Mouse (Mus musculus): Measurements from ENCODE around the gene Dock3. TPM values are rescaled to one million over a fixed set of nuclear protein-coding genes. Genes with fewer than 3 reads are reported as not detected.

Dock3 gene
- polyA plus RNA-seq, 2 experiments: 0.11 TPM; not detected in 1

- no peak overlapping the region for H3K9ac ChIP-seq (replicated peaks)
- H3K9me3 ChIP-seq (ENCODE audit: control insufficient read depth, low read length): no peaks in the 10 kb centered on the region
- ATAC-seq (ENCODE audit: insufficient read depth) (no peak), DNase-seq (ENCODE audit: low read depth in 3 of 3, low spot score in 3 of 3) (no peak)
- no peaks in the 10 kb centered on the region for H3K27me3 ChIP-seq (ENCODE audit: control insufficient read depth, insufficient read depth, low read length)
- H3K36me3 ChIP-seq (replicated peaks; ENCODE audit: control insufficient read depth, insufficient read depth, low read depth): no peaks in the 10 kb centered on the region
- TF ChIP-seq EP300 (IDR thresholded peaks at IDR 0.05; ENCODE audit: low read depth) (no peak), CTCF (IDR thresholded peaks at IDR 0.05; ENCODE audit: low read depth) (no peak)
- no peak overlapping the region for H3K4me3 ChIP-seq (ENCODE audit: insufficient read depth in 1 of 2, low read depth in 2 of 2, low read length in 2 of 2)
- H3K27ac ChIP-seq: no peak overlapping the region
- 52% methylated on average over 1 of the region's 1 CpGs for WGBS (ENCODE audit: insufficient replicate concordance)
- H3K4me2 ChIP-seq (ENCODE audit: low read depth): no peak overlapping the region
- H3K4me1 ChIP-seq (replicated peaks; ENCODE audit: control insufficient read depth in 2 of 2, insufficient read depth in 2 of 2, low read length in 1 of 2): no peaks in the 10 kb centered on the region
Observed at GRCm38 (mm10) chr9:106898901-106899300, 332.8 kb downstream of the Dock3 start.

GRCm38 (mm10) chr9:106893327-106893726 lies 338.4 kb downstream of the Dock3 start:
- Histone ChIP-seq H3K9ac (replicated peaks) (no peak overlapping the region), H3K27me3 (ENCODE audit: control insufficient read depth, insufficient read depth, low read length) (no peaks in the 10 kb centered on the region), H3K27ac (no peak overlapping the region), H3K4me3 (ENCODE audit: insufficient read depth in 1 of 2, low read depth in 2 of 2, low read length in 2 of 2) (peak overlapping the region in 1 of 2 experiments; percentile 4; a peak in 2 of 4 replicates), H3K4me1 (replicated peaks; ENCODE audit: control insufficient read depth in 2 of 2, insufficient read depth in 2 of 2, low read length in 1 of 2) (peaks cover 10 to 17% of the 10 kb centered on the region in 2 experiments), H3K4me2 (ENCODE audit: low read depth) (peak overlapping the region; percentile 99), H3K36me3 (replicated peaks; ENCODE audit: control insufficient read depth, insufficient read depth, low read depth) (peaks cover 23% of the 10 kb centered on the region), H3K9me3 (ENCODE audit: control insufficient read depth, low read length) (no peaks in the 10 kb centered on the region)
- 62% methylated on average over 3 of the region's 3 CpGs for WGBS (ENCODE audit: insufficient replicate concordance)
- ATAC-seq (ENCODE audit: insufficient read depth) (no peak), DNase-seq (ENCODE audit: low read depth in 3 of 3, low spot score in 3 of 3) (no peak)
- TF ChIP-seq CTCF (IDR thresholded peaks at IDR 0.05; ENCODE audit: low read depth) (no peak), EP300 (IDR thresholded peaks at IDR 0.05; ENCODE audit: low read depth) (no peak)

- Histone ChIP-seq H3K4me3 (ENCODE audit: insufficient read depth in 1 of 2, low read depth in 2 of 2, low read length in 2 of 2) (peak overlapping the region; percentile 84 to 86), H3K4me2 (ENCODE audit: low read depth) (peak overlapping the region; percentile 99), H3K27me3 (ENCODE audit: control insufficient read depth, insufficient read depth, low read length) (no peaks in the 10 kb centered on the region), H3K9me3 (ENCODE audit: control insufficient read depth, low read length) (no peaks in the 10 kb centered on the region), H3K9ac (replicated peaks) (peak overlapping the region; percentile 85), H3K27ac (peak overlapping the region; percentile 83), H3K4me1 (replicated peaks; ENCODE audit: control insufficient read depth in 2 of 2, insufficient read depth in 2 of 2, low read length in 1 of 2) (peaks cover 10 to 24% of the 10 kb centered on the region in 2 experiments), H3K36me3 (replicated peaks; ENCODE audit: control insufficient read depth, insufficient read depth, low read depth) (peaks cover 28% of the 10 kb centered on the region)
- WGBS (ENCODE audit: insufficient replicate concordance): 2% methylated on average over 9 of the region's 9 CpGs
- no peak for DNase-seq (ENCODE audit: low read depth in 3 of 3, low spot score in 3 of 3)
- no peak for TF ChIP-seq EP300 (IDR thresholded peaks at IDR 0.05; ENCODE audit: low read depth)
- TF ChIP-seq CTCF (IDR thresholded peaks at IDR 0.05; ENCODE audit: low read depth): no peak
- ATAC-seq (ENCODE audit: insufficient read depth): no peak
Observed at GRCm38 (mm10) chr9:106892552-106892875, 339.2 kb downstream of the Dock3 start.

- ATAC-seq (ENCODE audit: insufficient read depth) (peak; percentile 94), DNase-seq (ENCODE audit: low read depth in 3 of 3, low spot score in 3 of 3) (peak; percentile 98 to 99 (median 98))
- Histone ChIP-seq H3K27me3 (ENCODE audit: control insufficient read depth, insufficient read depth, low read length) (no peaks in the 10 kb centered on the region), H3K9me3 (ENCODE audit: control insufficient read depth, low read length) (no peaks in the 10 kb centered on the region), H3K36me3 (replicated peaks; ENCODE audit: control insufficient read depth, insufficient read depth, low read depth) (peaks cover 28% of the 10 kb centered on the region), H3K4me1 (replicated peaks; ENCODE audit: control insufficient read depth in 2 of 2, insufficient read depth in 2 of 2, low read length in 1 of 2) (peaks cover 10 to 26% of the 10 kb centered on the region in 2 experiments), H3K4me3 (ENCODE audit: insufficient read depth in 1 of 2, low read depth in 2 of 2, low read length in 2 of 2) (peak within 1 kb of the TSS; percentile 84 to 95), H3K4me2 (ENCODE audit: low read depth) (peak within 1 kb of the TSS; percentile 99), H3K9ac (replicated peaks) (peak within 1 kb of the TSS; percentile 95), H3K27ac (peak within 1 kb of the TSS; percentile 83)
- under 1% methylated on average over 59 of the region's 59 CpGs for WGBS (ENCODE audit: insufficient replicate concordance)
- peak; percentile 35 for TF ChIP-seq CTCF (IDR thresholded peaks at IDR 0.05; ENCODE audit: low read depth)
- no peak; the same call in 1 of the 2 replicates for TF ChIP-seq EP300 (IDR thresholded peaks at IDR 0.05; ENCODE audit: low read depth)
Observed at GRCm38 (mm10) chr9:106891829-106892551, 339.7 kb downstream of the Dock3 start, which contains the start of gene Manf. Gene Manf, minus strand, starts transcription at chr9:106891979.

GRCm38 (mm10) chr9:106891341-106891741 lies 340.4 kb downstream of the Dock3 start:
- H3K27ac ChIP-seq: peak overlapping the region; percentile 66
- peak overlapping the region; percentile 92 for H3K4me2 ChIP-seq (ENCODE audit: low read depth)
- no peaks in the 10 kb centered on the region for H3K9me3 ChIP-seq (ENCODE audit: control insufficient read depth, low read length)
- peaks cover 10 to 26% of the 10 kb centered on the region in 2 experiments for H3K4me1 ChIP-seq (replicated peaks; ENCODE audit: control insufficient read depth in 2 of 2, insufficient read depth in 2 of 2, low read length in 1 of 2)
- peak overlapping the region; percentile 95 for H3K9ac ChIP-seq (replicated peaks)
- no peaks in the 10 kb centered on the region for H3K27me3 ChIP-seq (ENCODE audit: control insufficient read depth, insufficient read depth, low read length)
- H3K4me3 ChIP-seq (ENCODE audit: insufficient read depth in 1 of 2, low read depth in 2 of 2, low read length in 2 of 2): peak overlapping the region; percentile 84 to 95
- peaks cover 28% of the 10 kb centered on the region for H3K36me3 ChIP-seq (replicated peaks; ENCODE audit: control insufficient read depth, insufficient read depth, low read depth)
- TF ChIP-seq EP300 (IDR thresholded peaks at IDR 0.05; ENCODE audit: low read depth): no peak
- TF ChIP-seq CTCF (IDR thresholded peaks at IDR 0.05; ENCODE audit: low read depth): no peak
- DNase-seq (ENCODE audit: low read depth in 3 of 3, low spot score in 3 of 3): peak in 1 of 3 experiments; percentile 17
- no peak for ATAC-seq (ENCODE audit: insufficient read depth)
- under 1% methylated on average over 17 of the region's 17 CpGs for WGBS (ENCODE audit: insufficient replicate concordance)

Data from liver, embryonic 14.5 days (tissue).